Mouse (Mus musculus) heart, postnatal 36 days (tissue): ENCODE measurements around the gene Zfyve27. TPM values are rescaled to one million over a fixed set of nuclear protein-coding genes. Genes with fewer than 3 reads are reported as not detected.

Experiments used
- DNase-seq, 2 experiments: peaks; one replicate each; pipeline ENCODE4 v3.0.0; 2021 to 2022
- intact Hi-C: fragments of 180-260 bp; cut with DNase I; formaldehyde crosslinking; loops from one replicate; pipeline ENCODE4 v1.15.1; 2025
- total RNA-seq, 2 experiments: library from RNA; stranded (reverse); gene quantifications; 2 replicates each; pipeline ENCODE4 v1.2.3; 2021

Zfyve27 gene
- total RNA-seq, 2 experiments from 2014 or later = 25.6 to 25.8 TPM

- intact Hi-C loops = loop anchor here (5.0 kb wide), 3 partner anchors 37 to 132 kb away; partner anchors contain the start of genes Ankrd2 and Pi4k2a
- no peak for DNase-seq
Measured at GRCm38 (mm10) chr19:42169322-42169975, 5.7 kb downstream of the Zfyve27 start.

GRCm38 (mm10) chr19:42170025-42170969, 6.5 kb downstream of the Zfyve27 start:
- intact Hi-C loops = no loop called here
- peak; percentile 89 to 92 for DNase-seq

GRCm38 (mm10) chr19:42176841-42177240, 13.1 kb downstream of the Zfyve27 start:
- intact Hi-C loops = no loop called here
- DNase-seq = no peak

GRCm38 (mm10) chr19:42177461-42177860, 13.7 kb downstream of the Zfyve27 start:
- intact Hi-C loops = no loop called here

GRCm38 (mm10) chr19:42179356-42179755, 15.6 kb downstream of the Zfyve27 start:
- no peak for DNase-seq
- intact Hi-C loops = no loop called here

More at GRCm38 (mm10) chr19:42177461-42177860, 13.7 kb downstream of the Zfyve27 start:
- no peak for DNase-seq

- no peak for DNase-seq
- intact Hi-C loops = no loop called here
Measured at GRCm38 (mm10) chr19:42182673-42183072, 18.9 kb downstream of the Zfyve27 start.

GRCm38 (mm10) chr19:42189735-42190134, 26.0 kb downstream of the Zfyve27 start:
- intact Hi-C loops = loop anchor here (1.0 kb wide), 1 partner anchor 83 kb away; no protein-coding TSS in a partner anchor
- DNase-seq = no peak

GRCm38 (mm10) chr19:42190494-42190893, 26.7 kb downstream of the Zfyve27 start:
- peak; percentile 57 to 61 for DNase-seq
- intact Hi-C loops = loop anchor here (1.0 kb wide), 1 partner anchor 82 kb away; no protein-coding TSS in a partner anchor

GRCm38 (mm10) chr19:42193311-42193710, 29.6 kb downstream of the Zfyve27 start:
- DNase-seq = no peak
- intact Hi-C loops = no loop called here

- DNase-seq = no peak
- intact Hi-C loops = no loop called here
Measured at GRCm38 (mm10) chr19:42196378-42196777, 32.6 kb downstream of the Zfyve27 start.

- intact Hi-C loops = no loop called here
- no peak for DNase-seq
Measured at GRCm38 (mm10) chr19:42197066-42197465, 33.3 kb downstream of the Zfyve27 start.

- no peak for DNase-seq
- intact Hi-C loops = no loop called here
Measured at GRCm38 (mm10) chr19:42198026-42198425, 34.3 kb downstream of the Zfyve27 start.

GRCm38 (mm10) chr19:42201696-42202381, 38.1 kb downstream of the Zfyve27 start, which contains the start of gene Sfrp5:
Sfrp5 (minus strand) TSS chr19:42202252.
- intact Hi-C loops = no loop called here
- DNase-seq = peak in 1 of 2 experiments; percentile 8

GRCm38 (mm10) chr19:42202467-42202866, 38.7 kb downstream of the Zfyve27 start:
- no peak for DNase-seq
- intact Hi-C loops = no loop called here

GRCm38 (mm10) chr19:42204306-42204705, 40.6 kb downstream of the Zfyve27 start:
- intact Hi-C loops = no loop called here
- peak; percentile 42 to 52 for DNase-seq

GRCm38 (mm10) chr19:42205201-42205600, 41.5 kb downstream of the Zfyve27 start:
- intact Hi-C loops = no loop called here
- DNase-seq = no peak

GRCm38 (mm10) chr19:42209485-42209884, 45.7 kb downstream of the Zfyve27 start:
- intact Hi-C loops = no loop called here
- no peak for DNase-seq

- intact Hi-C loops = no loop called here
- no peak for DNase-seq
Measured at GRCm38 (mm10) chr19:42209976-42210375, 46.2 kb downstream of the Zfyve27 start.

- no peak for DNase-seq
- intact Hi-C loops = no loop called here
Measured at GRCm38 (mm10) chr19:42211936-42212335, 48.2 kb downstream of the Zfyve27 start.

- intact Hi-C loops = no loop called here
- no peak for DNase-seq
Measured at GRCm38 (mm10) chr19:42214601-42215000, 50.9 kb downstream of the Zfyve27 start.
